Mouse (Mus musculus): ENCODE measurements around the gene Asxl2. TPM values are rescaled to one million over a fixed set of nuclear protein-coding genes. Genes with fewer than 3 reads are reported as not detected.
"Not testable (repeated sequence)": the region's sequence is repeated elsewhere in the genome, so short reads cannot be mapped to it uniquely, and the experiment has no call there.

Gene Asxl2
- polyA plus RNA-seq, 1 experiment from 2014 or later = 14.4 TPM

- Histone ChIP-seq H3K27ac (replicated peaks; ENCODE audit: low read depth, low read length) (no peak overlapping the region), H3K4me1 (ENCODE audit: control insufficient read depth, insufficient read depth, low read length) (no peaks in the 10 kb centered on the region), H3K4me2 (ENCODE audit: low read length) (no peak overlapping the region), H3K9ac (replicated peaks; ENCODE audit: low read length) (no peak overlapping the region), H3K9me3 (ENCODE audit: control insufficient read depth, low read length) (no peaks in the 10 kb centered on the region), H3K36me3 (ENCODE audit: control insufficient read depth, insufficient read depth, low read length) (peaks cover 59% of the 10 kb centered on the region), H3K27me3 (ENCODE audit: control insufficient read depth, insufficient read depth, low read length) (no peaks in the 10 kb centered on the region), H3K4me3 (replicated peaks; ENCODE audit: low read depth, low read length) (no peak overlapping the region)
- WGBS = 93% methylated on average over 6 of the region's 6 CpGs
- DNase-seq (no peak), ATAC-seq (ENCODE audit: low FRiP score, low TSS enrichment) (no peak)
Measured at GRCm38 (mm10) chr12:3500071-3500470, 73.4 kb downstream of the Asxl2 start.

GRCm38 (mm10) chr12:3518665-3519297 lies 92.1 kb downstream of the Asxl2 start:
- Histone ChIP-seq H3K36me3 (ENCODE audit: control insufficient read depth, insufficient read depth, low read length) (no peaks in the 10 kb centered on the region), H3K9me3 (ENCODE audit: control insufficient read depth, low read length) (no peaks in the 10 kb centered on the region), H3K27me3 (ENCODE audit: control insufficient read depth, insufficient read depth, low read length) (no peaks in the 10 kb centered on the region), H3K9ac (replicated peaks; ENCODE audit: low read length) (no peak overlapping the region), H3K27ac (replicated peaks; ENCODE audit: low read depth, low read length) (0 out of 2 replicates have a peak overlapping the region, but pooled peaks have one; percentile 13), H3K4me1 (ENCODE audit: control insufficient read depth, insufficient read depth, low read length) (no peaks in the 10 kb centered on the region), H3K4me3 (replicated peaks; ENCODE audit: low read depth, low read length) (no peak overlapping the region), H3K4me2 (ENCODE audit: low read length) (no peak overlapping the region)
- WGBS = 49% methylated on average over 4 of the region's 4 CpGs
- DNase-seq (peak; percentile 4), ATAC-seq (ENCODE audit: low FRiP score, low TSS enrichment) (no peak)

- H3K4me2 ChIP-seq (ENCODE audit: low read length); ATAC-seq (ENCODE audit: low FRiP score, low TSS enrichment); H3K4me3 ChIP-seq (replicated peaks; ENCODE audit: low read depth, low read length); H3K4me1 ChIP-seq (ENCODE audit: control insufficient read depth, insufficient read depth, low read length); H3K36me3 ChIP-seq (ENCODE audit: control insufficient read depth, insufficient read depth, low read length); H3K9ac ChIP-seq (replicated peaks; ENCODE audit: low read length); DNase-seq; H3K9me3 ChIP-seq (ENCODE audit: control insufficient read depth, low read length); H3K27me3 ChIP-seq (ENCODE audit: control insufficient read depth, insufficient read depth, low read length); H3K27ac ChIP-seq (replicated peaks; ENCODE audit: low read depth, low read length): not testable (repeated sequence)
- 86% methylated on average over 8 of the region's 8 CpGs for WGBS
Measured at GRCm38 (mm10) chr12:3521806-3522205, 95.1 kb downstream of the Asxl2 start.

GRCm38 (mm10) chr12:3525536-3525935 lies 98.9 kb downstream of the Asxl2 start:
- DNase-seq = no peak
- no peak overlapping the region for H3K27ac ChIP-seq (replicated peaks; ENCODE audit: low read depth, low read length)
- no peak overlapping the region for H3K4me2 ChIP-seq (ENCODE audit: low read length)
- no peaks in the 10 kb centered on the region for H3K27me3 ChIP-seq (ENCODE audit: control insufficient read depth, insufficient read depth, low read length)
- H3K36me3 ChIP-seq (ENCODE audit: control insufficient read depth, insufficient read depth, low read length) = no peaks in the 10 kb centered on the region
- no peak overlapping the region for H3K4me3 ChIP-seq (replicated peaks; ENCODE audit: low read depth, low read length)
- WGBS = 96% methylated on average over 5 of the region's 5 CpGs
- no peaks in the 10 kb centered on the region for H3K9me3 ChIP-seq (ENCODE audit: control insufficient read depth, low read length)
- no peaks in the 10 kb centered on the region for H3K4me1 ChIP-seq (ENCODE audit: control insufficient read depth, insufficient read depth, low read length)
- no peak overlapping the region for H3K9ac ChIP-seq (replicated peaks; ENCODE audit: low read length)
- no peak for ATAC-seq (ENCODE audit: low FRiP score, low TSS enrichment)

- not testable (repeated sequence) for H3K4me1 ChIP-seq (ENCODE audit: control insufficient read depth, insufficient read depth, low read length)
Measured at GRCm38 (mm10) chr12:3535446-3535845, 108.8 kb downstream of the Asxl2 start.

GRCm38 (mm10) chr12:3537616-3538015 lies 111.0 kb downstream of the Asxl2 start:
- no peaks in the 10 kb centered on the region for H3K36me3 ChIP-seq (ENCODE audit: control insufficient read depth, insufficient read depth, low read length)
- no peak for ATAC-seq (ENCODE audit: low FRiP score, low TSS enrichment)
- peak; percentile 36 for DNase-seq
- no peaks in the 10 kb centered on the region for H3K4me1 ChIP-seq (ENCODE audit: control insufficient read depth, insufficient read depth, low read length)
- no peak overlapping the region for H3K27ac ChIP-seq (replicated peaks; ENCODE audit: low read depth, low read length)
- H3K9me3 ChIP-seq (ENCODE audit: control insufficient read depth, low read length) = no peaks in the 10 kb centered on the region
- H3K9ac ChIP-seq (replicated peaks; ENCODE audit: low read length) = no peak overlapping the region
- H3K4me3 ChIP-seq (replicated peaks; ENCODE audit: low read depth, low read length) = no peak overlapping the region
- H3K27me3 ChIP-seq (ENCODE audit: control insufficient read depth, insufficient read depth, low read length) = no peaks in the 10 kb centered on the region
- 75% methylated on average over 3 of the region's 3 CpGs for whole genome bisulfite sequencing
- no peak overlapping the region for H3K4me2 ChIP-seq (ENCODE audit: low read length)

More at GRCm38 (mm10) chr12:3535446-3535845, 108.8 kb downstream of the Asxl2 start:
- not testable (repeated sequence) for DNase-seq; H3K27ac ChIP-seq (replicated peaks; ENCODE audit: low read depth, low read length); H3K4me3 ChIP-seq (replicated peaks; ENCODE audit: low read depth, low read length); H3K27me3 ChIP-seq (ENCODE audit: control insufficient read depth, insufficient read depth, low read length); H3K9ac ChIP-seq (replicated peaks; ENCODE audit: low read length); H3K36me3 ChIP-seq (ENCODE audit: control insufficient read depth, insufficient read depth, low read length); ATAC-seq (ENCODE audit: low FRiP score, low TSS enrichment); H3K9me3 ChIP-seq (ENCODE audit: control insufficient read depth, low read length); H3K4me2 ChIP-seq (ENCODE audit: low read length)
- WGBS = 93% methylated on average over 1 of the region's 1 CpGs

- Histone ChIP-seq H3K4me2 (ENCODE audit: low read length) (no peak overlapping the region), H3K4me3 (replicated peaks; ENCODE audit: low read depth, low read length) (no peak overlapping the region), H3K9ac (replicated peaks; ENCODE audit: low read length) (no peak overlapping the region), H3K36me3 (ENCODE audit: control insufficient read depth, insufficient read depth, low read length) (no peaks in the 10 kb centered on the region), H3K4me1 (ENCODE audit: control insufficient read depth, insufficient read depth, low read length) (no peaks in the 10 kb centered on the region), H3K9me3 (ENCODE audit: control insufficient read depth, low read length) (no peaks in the 10 kb centered on the region), H3K27me3 (ENCODE audit: control insufficient read depth, insufficient read depth, low read length) (no peaks in the 10 kb centered on the region), H3K27ac (replicated peaks; ENCODE audit: low read depth, low read length) (no peak overlapping the region)
- no peak for ATAC-seq (ENCODE audit: low FRiP score, low TSS enrichment)
- no peak for DNase-seq
- WGBS = 88% methylated on average over 1 of the region's 1 CpGs
Measured at GRCm38 (mm10) chr12:3538036-3538435, 111.4 kb downstream of the Asxl2 start.

- DNase-seq = no peak
- Histone ChIP-seq H3K4me1 (ENCODE audit: control insufficient read depth, insufficient read depth, low read length) (no peaks in the 10 kb centered on the region), H3K27ac (replicated peaks; ENCODE audit: low read depth, low read length) (no peak overlapping the region), H3K36me3 (ENCODE audit: control insufficient read depth, insufficient read depth, low read length) (no peaks in the 10 kb centered on the region), H3K9ac (replicated peaks; ENCODE audit: low read length) (no peak overlapping the region), H3K9me3 (ENCODE audit: control insufficient read depth, low read length) (no peaks in the 10 kb centered on the region), H3K4me2 (ENCODE audit: low read length) (no peak overlapping the region), H3K27me3 (ENCODE audit: control insufficient read depth, insufficient read depth, low read length) (no peaks in the 10 kb centered on the region), H3K4me3 (replicated peaks; ENCODE audit: low read depth, low read length) (no peak overlapping the region)
- WGBS = 81% methylated on average over 2 of the region's 2 CpGs
- ATAC-seq (ENCODE audit: low FRiP score, low TSS enrichment) = no peak
Measured at GRCm38 (mm10) chr12:3539605-3540004, 112.9 kb downstream of the Asxl2 start.

- H3K36me3 ChIP-seq (ENCODE audit: control insufficient read depth, insufficient read depth, low read length) = no peaks in the 10 kb centered on the region
- H3K4me3 ChIP-seq (replicated peaks; ENCODE audit: low read depth, low read length) = no peak overlapping the region
- DNase-seq (no peak), ATAC-seq (ENCODE audit: low FRiP score, low TSS enrichment) (no peak)
- H3K4me1 ChIP-seq (ENCODE audit: control insufficient read depth, insufficient read depth, low read length) = no peaks in the 10 kb centered on the region
- 93% methylated on average over 7 of the region's 7 CpGs for WGBS
- no peak overlapping the region for H3K9ac ChIP-seq (replicated peaks; ENCODE audit: low read length)
- no peak overlapping the region for H3K27ac ChIP-seq (replicated peaks; ENCODE audit: low read depth, low read length)
- no peaks in the 10 kb centered on the region for H3K27me3 ChIP-seq (ENCODE audit: control insufficient read depth, insufficient read depth, low read length)
- no peak overlapping the region for H3K4me2 ChIP-seq (ENCODE audit: low read length)
- no peaks in the 10 kb centered on the region for H3K9me3 ChIP-seq (ENCODE audit: control insufficient read depth, low read length)
Measured at GRCm38 (mm10) chr12:3540871-3541270, 114.2 kb downstream of the Asxl2 start.

All from midbrain, embryonic 14.5 days (tissue).